9 mouse cellular contexts compared by ENCODE assay signal in genomic region chr11:107795384-107796035, GRCm38 (mm10). TPM values are rescaled to one million over a fixed set of nuclear protein-coding genes. Genes with fewer than 3 reads are reported as not detected.
A peak's percentile ranks its signal among the peaks of the same experiment; 100 is the strongest.
DNase-seq lines count a peak whose midpoint lies in the region; ATAC-seq and TF ChIP-seq lines count a peak whose summit lies in the region.
"Had no signal": no experiment of that assay in that cellular context is flagged by ENCODE, and none has a peak within 500 bp of the region (broad histone marks: within the 10 kb centered on the region; RNA-seq: fewer than 3 reads in every experiment).

No protein-coding gene starts in this region.

- H3K4me2 ChIP-seq in lung, embryonic 16.5 days (ENCODE audit: low read depth, low read length): peak overlapping the region; percentile 99; the same call in 1 of the 2 replicates
- H3K4me2 ChIP-seq in forebrain, embryonic 12.5 days: peak overlapping the region; percentile 88
- H3K4me2 ChIP-seq in kidney, postnatal 0 days (ENCODE audit: low read length): peak overlapping the region; percentile 98; the same call in 1 of the 2 replicates
- H3K4me2 ChIP-seq in lung, postnatal 0 days (replicated peaks; ENCODE audit: low read depth, low read length): no peak overlapping the region

- H3K4me1 ChIP-seq in lung, embryonic 16.5 days (replicated peaks; ENCODE audit: control insufficient read depth, insufficient read depth, low read length): peaks cover 24% of the 10 kb centered on the region
- peaks cover 68% of the 10 kb centered on the region for H3K4me1 ChIP-seq in forebrain, embryonic 12.5 days
- peaks cover 23% of the 10 kb centered on the region for H3K4me1 ChIP-seq in kidney, postnatal 0 days (replicated peaks; ENCODE audit: insufficient read depth, low read length)
- H3K4me1 ChIP-seq in olfactory bulb, adult 2 months (ENCODE audit: control insufficient read depth, insufficient read depth, low read length): peaks cover 37% of the 10 kb centered on the region
- H3K4me1 ChIP-seq in lung, postnatal 0 days (ENCODE audit: insufficient read depth, low read depth, low read length): peaks cover 9% of the 10 kb centered on the region; the same call in 1 of the 2 replicates

- 3% methylated on average over 9 of the region's 9 CpGs for WGBS in lung, embryonic 16.5 days
- WGBS in forebrain, embryonic 12.5 days: 8% methylated on average over 9 of the region's 9 CpGs
- WGBS in kidney, postnatal 0 days: 1% methylated on average over 9 of the region's 9 CpGs
- 28% methylated on average over 9 of the region's 9 CpGs for WGBS in olfactory bulb, adult 2 months
- 4% methylated on average over 9 of the region's 9 CpGs for WGBS in lung, postnatal 0 days

- peaks cover 61% of the 10 kb centered on the region for H3K27me3 ChIP-seq in lung, embryonic 16.5 days (ENCODE audit: control insufficient read depth, insufficient read depth, low read depth, low read length)
- peaks cover 37% of the 10 kb centered on the region for H3K27me3 ChIP-seq in forebrain, embryonic 12.5 days
- H3K27me3 ChIP-seq in kidney, postnatal 0 days (ENCODE audit: insufficient read depth, low read length): peaks cover 26% of the 10 kb centered on the region
- H3K27me3 ChIP-seq in lung, postnatal 0 days (replicated peaks; ENCODE audit: insufficient read depth, low read length): peaks cover 38% of the 10 kb centered on the region

- no peaks in the 10 kb centered on the region for H3K9me3 ChIP-seq in lung, embryonic 16.5 days (ENCODE audit: control insufficient read depth, low read length)
- no peaks in the 10 kb centered on the region for H3K9me3 ChIP-seq in forebrain, embryonic 12.5 days
- H3K9me3 ChIP-seq in kidney, postnatal 0 days (replicated peaks; ENCODE audit: low read length): no peaks in the 10 kb centered on the region
- no peaks in the 10 kb centered on the region for H3K9me3 ChIP-seq in lung, postnatal 0 days (ENCODE audit: low read length)

- no peak for DNase-seq in lung, adult 18-20 months
- no peak for DNase-seq in kidney, postnatal 0 days (ENCODE audit: low spot score)
- no peak for DNase-seq in lung, postnatal 0 days (ENCODE audit: low spot score)
- no peak for DNase-seq in embryo, embryonic 10 days (ENCODE audit: low spot score)
- no peak for DNase-seq in right cerebral cortex, postnatal 25 days

- no peaks in the 10 kb centered on the region for H3K36me3 ChIP-seq in lung, embryonic 16.5 days (ENCODE audit: control insufficient read depth, insufficient read depth, low read length)
- no peaks in the 10 kb centered on the region; the same call in 1 of the 2 replicates for H3K36me3 ChIP-seq in forebrain, embryonic 12.5 days (replicated peaks)
- H3K36me3 ChIP-seq in kidney, postnatal 0 days (ENCODE audit: insufficient read depth, low read length): no peaks in the 10 kb centered on the region
- no peaks in the 10 kb centered on the region for H3K36me3 ChIP-seq in lung, postnatal 0 days (ENCODE audit: insufficient read depth, low read length)

- no peak for TF ChIP-seq POLR2A in olfactory bulb, adult 2 months (IDR thresholded peaks at IDR 0.05; ENCODE audit: insufficient read depth, low read depth, low read length)

- H3K27ac ChIP-seq in lung, embryonic 16.5 days (ENCODE audit: low read length): no peak overlapping the region
- peak overlapping the region; percentile 94 for H3K27ac ChIP-seq in forebrain, embryonic 12.5 days
- no peak overlapping the region for H3K27ac ChIP-seq in kidney, postnatal 0 days
- peak overlapping the region; percentile 60 for H3K27ac ChIP-seq in olfactory bulb, adult 2 months (ENCODE audit: insufficient read depth, low read depth, low read length)
- no peak overlapping the region for H3K27ac ChIP-seq in lung, postnatal 0 days (ENCODE audit: low read length)

- peak; percentile 35 for ATAC-seq in lung, embryonic 16.5 days (ENCODE audit: low read depth)
- ATAC-seq in forebrain, embryonic 12.5 days (ENCODE audit: low FRiP score): no peak
- no peak for ATAC-seq in kidney, postnatal 0 days (replicated peaks; ENCODE audit: low FRiP score, low read depth)
- no peak for ATAC-seq in lung, postnatal 0 days

- TF ChIP-seq CTCF in kidney, postnatal 0 days (IDR thresholded peaks at IDR 0.05; ENCODE audit: low read depth): no peak
- no peak for TF ChIP-seq CTCF in olfactory bulb, adult 2 months (IDR thresholded peaks at IDR 0.05; ENCODE audit: insufficient read depth, low read depth, low read length)
- TF ChIP-seq CTCF in lung, postnatal 0 days (IDR thresholded peaks at IDR 0.05): no peak

- TF ChIP-seq EP300 in lung, postnatal 0 days (IDR thresholded peaks at IDR 0.05): no peak

- no peak overlapping the region for H3K4me3 ChIP-seq in lung, embryonic 16.5 days (ENCODE audit: low read length)
- H3K4me3 ChIP-seq in forebrain, embryonic 12.5 days (replicated peaks): peak overlapping the region; percentile 84
- no peak overlapping the region for H3K4me3 ChIP-seq in kidney, postnatal 0 days (replicated peaks; ENCODE audit: low read depth, low read length)
- H3K4me3 ChIP-seq in olfactory bulb, adult 2 months (ENCODE audit: insufficient read depth, low read depth, low read length): no peak overlapping the region
- H3K4me3 ChIP-seq in lung, postnatal 0 days (ENCODE audit: low read depth, low read length): no peak overlapping the region

- H3K9ac ChIP-seq in lung, embryonic 16.5 days (ENCODE audit: low read length): no peak overlapping the region
- H3K9ac ChIP-seq in forebrain, embryonic 12.5 days: no peak overlapping the region
- no peak overlapping the region for H3K9ac ChIP-seq in kidney, postnatal 0 days (ENCODE audit: low read depth, low read length)
- H3K9ac ChIP-seq in lung, postnatal 0 days (replicated peaks; ENCODE audit: low read depth): no peak overlapping the region

RNA-seq across cellular contexts. Expression of gene Cacng4, which starts 1.2 kb away (rescaled TPM):
- polyA plus RNA-seq in lung, embryonic 16.5 days (2015; fragmentation: Nextera tagmentation; extraction: Ambion mirVana): 1.1 and 1.4 TPM in 2 replicates
- 21.0 and 22.8 TPM in 2 replicates for polyA plus RNA-seq in forebrain, embryonic 12.5 days (2016; fragmentation: Nextera tagmentation; extraction: Ambion mirVana)
- polyA plus RNA-seq in kidney, postnatal 0 days (2015; fragmentation: Nextera tagmentation; extraction: Ambion mirVana): 0.74 and 1.3 TPM in 2 replicates
- polyA plus RNA-seq in olfactory bulb, adult 2 months (2012; ENCODE audit: insufficient read depth, insufficient read length, low replicate concordance, missing spikeins): not detected in 2 replicates
- 0.19 and 0.43 TPM in 2 replicates for polyA plus RNA-seq in lung, postnatal 0 days (2015; fragmentation: Nextera tagmentation; extraction: Ambion mirVana)
- polyA plus RNA-seq: liver, adult 2 months had no signal

Comparison
In these comparisons a context has a peak if more than half of its experiments do, and no peak if none do; other contexts are left out.
1. H3K27ac ChIP-seq: peak in forebrain, embryonic 12.5 days (single experiment) and olfactory bulb, adult 2 months (single experiment); none in lung, embryonic 16.5 days (single experiment), kidney, postnatal 0 days (single experiment) and lung, postnatal 0 days (single experiment).